Mouse (Mus musculus) embryonic fibroblast, embryonic 13.5 days (primary cell): ENCODE measurements around the gene Hps4. TPM values are rescaled to one million over a fixed set of nuclear protein-coding genes. Genes with fewer than 3 reads are reported as not detected.
"Not testable (repeated sequence)": the region's sequence is repeated elsewhere in the genome, so short reads cannot be mapped to it uniquely, and the experiment has no call there.

Experiments
- H3K27ac ChIP-seq: 2 replicates; pipeline ENCODE4 v1.5.1; 2012; ENCODE audit warnings: low read length, control low read depth, inconsistent platforms; ENCODE audit not compliant: insufficient read depth
- H3K4me1 ChIP-seq: 2 replicates; pipeline ENCODE4 v1.6.1; 2011; ENCODE audit warnings: low read length; ENCODE audit not compliant: control insufficient read depth, insufficient read depth
- H3K4me3 ChIP-seq: 2 replicates; pipeline ENCODE4 v1.5.1; 2011; ENCODE audit warnings: mild to moderate bottlenecking, control low read depth, low read length; ENCODE audit not compliant: insufficient read depth
- CTCF ChIP-seq: IDR thresholded peaks from 2 replicates; pipeline ENCODE4 v1.5.1; 2011; ENCODE audit warnings: mild to moderate bottlenecking, control low read depth, low read length, moderate library complexity, borderline replicate concordance; ENCODE audit not compliant: insufficient read depth
- POLR2A ChIP-seq: IDR thresholded peaks from 2 replicates; pipeline ENCODE4 v1.6.1; 2011; ENCODE audit warnings: low read depth, mild to moderate bottlenecking, control low read depth, low read length, moderate library complexity
- polyA plus RNA-seq: library from polyadenylated mRNA; stranded (reverse); fragments of >200 nt; gene quantifications from 2 replicates; pipeline ENCODE4 v1.2.4, GENCODE M21; 2011; ENCODE audit warnings: low read depth; ENCODE audit not compliant: missing spikeins, insufficient read length

The Hps4 gene
- polyA plus RNA-seq, 1 experiment: 24.3 TPM

GRCm38 (mm10) chr5:112300721-112301308 is 42.1 kb upstream of the Hps4 start:
- Histone ChIP-seq H3K4me3 (no peak overlapping the region), H3K27ac (no peak overlapping the region), H3K4me1 (peaks cover 6% of the 10 kb centered on the region)
- TF ChIP-seq POLR2A: no peak
- no peak for TF ChIP-seq CTCF

GRCm38 (mm10) chr5:112301694-112302093 is 41.2 kb upstream of the Hps4 start:
- Histone ChIP-seq H3K4me1 (peaks cover 5% of the 10 kb centered on the region), H3K4me3 (no peak overlapping the region), H3K27ac (no peak overlapping the region)
- TF ChIP-seq CTCF (no peak), POLR2A (no peak)

GRCm38 (mm10) chr5:112302310-112302709 is 40.6 kb upstream of the Hps4 start:
- Histone ChIP-seq H3K4me3 (no peak overlapping the region), H3K27ac (no peak overlapping the region), H3K4me1 (peaks cover under 1% of the 10 kb centered on the region; the same call in 1 of the 2 replicates)
- TF ChIP-seq CTCF (no peak), POLR2A (no peak)

- no peak for TF ChIP-seq POLR2A
- TF ChIP-seq CTCF: no peak
Observed at GRCm38 (mm10) chr5:112305842-112306241, 37.0 kb upstream of the Hps4 start.

GRCm38 (mm10) chr5:112313222-112313885 is 29.5 kb upstream of the Hps4 start:
- H3K4me1 ChIP-seq: no peaks in the 10 kb centered on the region
- H3K4me3 ChIP-seq: no peak overlapping the region
- H3K27ac ChIP-seq: no peak overlapping the region
- no peak for TF ChIP-seq CTCF
- no peak for TF ChIP-seq POLR2A

More at GRCm38 (mm10) chr5:112305842-112306241, 37.0 kb upstream of the Hps4 start:
- H3K4me3 ChIP-seq: no peak overlapping the region
- no peaks in the 10 kb centered on the region for H3K4me1 ChIP-seq
- H3K27ac ChIP-seq: no peak overlapping the region

- H3K4me3 ChIP-seq: no peak overlapping the region
- no peaks in the 10 kb centered on the region for H3K4me1 ChIP-seq
- H3K27ac ChIP-seq: no peak overlapping the region
- no peak for TF ChIP-seq POLR2A
- TF ChIP-seq CTCF: no peak
Observed at GRCm38 (mm10) chr5:112316468-112316867, 26.4 kb upstream of the Hps4 start.

- H3K27ac ChIP-seq: no peak overlapping the region
- TF ChIP-seq POLR2A: no peak
- TF ChIP-seq CTCF: no peak
- no peak overlapping the region for H3K4me3 ChIP-seq
- H3K4me1 ChIP-seq: no peaks in the 10 kb centered on the region
Observed at GRCm38 (mm10) chr5:112317328-112317727, 25.6 kb upstream of the Hps4 start.

GRCm38 (mm10) chr5:112319343-112319742 is 23.5 kb upstream of the Hps4 start:
- H3K4me3 ChIP-seq, H3K4me1 ChIP-seq, H3K27ac ChIP-seq: not testable (repeated sequence)

GRCm38 (mm10) chr5:112320379-112320778 is 22.5 kb upstream of the Hps4 start:
- no peak overlapping the region for H3K27ac ChIP-seq
- TF ChIP-seq POLR2A (no peak), CTCF (no peak)
- no peaks in the 10 kb centered on the region; the same call in none of the 2 replicates for H3K4me1 ChIP-seq
- no peak overlapping the region for H3K4me3 ChIP-seq

- no peak overlapping the region for H3K27ac ChIP-seq
- no peak for TF ChIP-seq POLR2A
- no peak for TF ChIP-seq CTCF
- H3K4me3 ChIP-seq: no peak overlapping the region
- H3K4me1 ChIP-seq: no peaks in the 10 kb centered on the region; the same call in none of the 2 replicates
Observed at GRCm38 (mm10) chr5:112320936-112321335, 21.9 kb upstream of the Hps4 start.

- Histone ChIP-seq H3K4me3 (no peak overlapping the region), H3K27ac (no peak overlapping the region), H3K4me1 (no peaks in the 10 kb centered on the region; the same call in none of the 2 replicates)
- no peak for TF ChIP-seq POLR2A
- TF ChIP-seq CTCF: no peak
Observed at GRCm38 (mm10) chr5:112321376-112321775, 21.5 kb upstream of the Hps4 start.

GRCm38 (mm10) chr5:112323246-112323645 is 19.6 kb upstream of the Hps4 start:
- TF ChIP-seq POLR2A (no peak), CTCF (no peak)
- no peak overlapping the region for H3K4me3 ChIP-seq
- peaks cover 2% of the 10 kb centered on the region for H3K4me1 ChIP-seq
- H3K27ac ChIP-seq: no peak overlapping the region
